ENCODE assay signal across 25 mouse cellular contexts in the genomic region with DNA sequence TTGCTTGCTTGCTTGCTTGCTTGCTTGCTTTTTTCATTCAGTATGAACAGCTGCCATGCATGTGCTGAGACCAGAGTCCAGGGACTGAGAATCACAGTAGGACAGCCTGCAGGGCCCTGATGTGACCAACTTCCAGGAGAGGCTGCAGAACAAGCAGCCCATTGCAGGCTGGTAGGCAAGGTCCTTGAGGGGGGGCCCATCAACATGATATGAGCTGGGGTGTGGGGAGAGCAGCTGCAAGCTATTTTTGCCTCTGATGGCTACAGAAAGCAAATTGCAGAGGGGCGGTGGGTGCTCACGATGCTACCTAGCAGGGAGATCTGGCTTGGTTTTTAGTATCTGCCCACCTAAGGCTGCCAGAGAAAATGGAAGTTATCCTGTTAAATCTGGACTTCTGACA. TPM values are rescaled to one million over a fixed set of nuclear protein-coding genes. Genes with fewer than 3 reads are reported as not detected.
DNase-seq lines count a peak whose midpoint lies in the region; ATAC-seq and TF ChIP-seq lines count a peak whose summit lies in the region.
"Had no signal": no experiment of that assay in that cellular context is flagged by ENCODE, and none has a peak within 500 bp of the region (broad histone marks: within the 10 kb centered on the region; RNA-seq: fewer than 3 reads in every experiment).

No protein-coding gene starts in this region.

- peak; percentile 42; the same call in 1 of the 2 replicates for ATAC-seq in limb, embryonic 14.5 days (ENCODE audit: low FRiP score, low read depth)
- ATAC-seq: forebrain, embryonic 15.5 days; intestine, postnatal 0 days; Patski had no signal

- intact Hi-C loops in gastrocnemius, adult 2 months (cut with DNase I), result loop anchor here (5.0 kb wide), 1 partner anchor 74 kb away; no protein-coding TSS in a partner anchor

- peak; percentile 64 for DNase-seq in gastrocnemius, adult 2 months
- no peak for DNase-seq in gastrocnemius, postnatal 10 days
- no peak for DNase-seq in limb, embryonic 14.5 days (ENCODE audit: low spot score)
- no peak for DNase-seq in limb, embryonic 10.5 days (ENCODE audit: low spot score)
- DNase-seq in skeletal muscle tissue, adult 2 months (ENCODE audit: low read depth, low spot score), result peak; percentile 71
- no peak for DNase-seq in cerebellum, postnatal 36 days
- DNase-seq: adrenal gland, postnatal 10 days; adrenal gland, postnatal 36 days; cerebellum, adult 18-20 months; cerebellum, adult 9-10 months; heart, adult 2 months; heart, postnatal 14 days; heart, postnatal 4 days had no signal

- H3K36me3 ChIP-seq in limb, embryonic 14.5 days (ENCODE audit: control insufficient read depth, insufficient read depth, low read length), result no peaks in the 10 kb centered on the region
- no peaks in the 10 kb centered on the region for H3K36me3 ChIP-seq in limb, embryonic 10.5 days
- H3K36me3 ChIP-seq: embryonic facial prominence, embryonic 12.5 days; embryonic facial prominence, embryonic 15.5 days; forebrain, embryonic 12.5 days; forebrain, embryonic 15.5 days; G1E; heart, embryonic 10.5 days; heart, embryonic 13.5 days had no signal

- H3K27ac ChIP-seq in gastrocnemius, adult 2 months, result peak overlapping the region; percentile 63
- H3K27ac ChIP-seq in limb, embryonic 14.5 days (replicated peaks; ENCODE audit: low read depth, low read length), result no peak overlapping the region
- H3K27ac ChIP-seq in limb, embryonic 10.5 days, result no peak overlapping the region
- H3K27ac ChIP-seq: embryonic facial prominence, embryonic 12.5 days; embryonic facial prominence, embryonic 15.5 days; forebrain, embryonic 12.5 days; forebrain, embryonic 15.5 days; heart, adult 2 months; heart, embryonic 10.5 days; heart, embryonic 13.5 days; hindbrain, embryonic 14.5 days had no signal

- no peak overlapping the region for H3K9ac ChIP-seq in limb, embryonic 14.5 days (ENCODE audit: low read depth, low read length, severe bottlenecking)
- H3K9ac ChIP-seq: embryonic facial prominence, embryonic 12.5 days; embryonic facial prominence, embryonic 15.5 days; forebrain, embryonic 12.5 days; forebrain, embryonic 15.5 days; heart, embryonic 13.5 days; hindbrain, embryonic 14.5 days had no signal

- H3K9me3 ChIP-seq in limb, embryonic 14.5 days (ENCODE audit: control insufficient read depth, low read length), result no peaks in the 10 kb centered on the region
- no peaks in the 10 kb centered on the region for H3K9me3 ChIP-seq in limb, embryonic 10.5 days (replicated peaks)
- H3K9me3 ChIP-seq: embryonic facial prominence, embryonic 12.5 days; embryonic facial prominence, embryonic 15.5 days; forebrain, embryonic 12.5 days; forebrain, embryonic 15.5 days; heart, embryonic 10.5 days had no signal

- TF ChIP-seq CTCF in gastrocnemius, adult 2 months (IDR thresholded peaks at IDR 0.05), result no peak

- no peaks in the 10 kb centered on the region for H3K4me1 ChIP-seq in limb, embryonic 14.5 days (ENCODE audit: control insufficient read depth, insufficient read depth, low read length)
- peaks cover 14% of the 10 kb centered on the region for H3K4me1 ChIP-seq in limb, embryonic 10.5 days

- no peak overlapping the region for H3K4me3 ChIP-seq in gastrocnemius, adult 2 months
- H3K4me3 ChIP-seq in limb, embryonic 14.5 days (replicated peaks; ENCODE audit: low read length), result no peak overlapping the region
- H3K4me3 ChIP-seq in limb, embryonic 10.5 days, result no peak overlapping the region
- H3K4me3 ChIP-seq: embryonic facial prominence, embryonic 12.5 days; embryonic facial prominence, embryonic 15.5 days; erythroblast, embryonic 14.5 days; forebrain, embryonic 12.5 days; forebrain, embryonic 15.5 days; heart, adult 2 months; heart, embryonic 10.5 days; heart, embryonic 13.5 days had no signal

- WGBS in limb, embryonic 14.5 days, result 93% methylated on average over 2 of the region's 2 CpGs
- WGBS in limb, embryonic 10.5 days, result 98% methylated on average over 2 of the region's 2 CpGs

- no peak for TF ChIP-seq POLR2A in limb, embryonic 14.5 days (IDR thresholded peaks at IDR 0.05; ENCODE audit: borderline replicate concordance, extremely low read depth, insufficient read depth, insufficient read length)

- H3K4me2 ChIP-seq in limb, embryonic 14.5 days (replicated peaks; ENCODE audit: low read depth, low read length, severe bottlenecking), result no peak overlapping the region
- H3K4me2 ChIP-seq: embryonic facial prominence, embryonic 12.5 days; embryonic facial prominence, embryonic 15.5 days; forebrain, embryonic 12.5 days; forebrain, embryonic 15.5 days; heart, embryonic 13.5 days; hindbrain, embryonic 14.5 days had no signal

- H3K27me3 ChIP-seq in limb, embryonic 14.5 days (ENCODE audit: control insufficient read depth, insufficient read depth, low read length), result no peaks in the 10 kb centered on the region
- H3K27me3 ChIP-seq in limb, embryonic 10.5 days (ENCODE audit: low read depth, poor library complexity, severe bottlenecking), result no peaks in the 10 kb centered on the region
- H3K27me3 ChIP-seq: CH12.LX; embryonic facial prominence, embryonic 12.5 days; embryonic facial prominence, embryonic 15.5 days; forebrain, embryonic 12.5 days; forebrain, embryonic 15.5 days; heart, embryonic 13.5 days; Patski had no signal

RNA-seq across cellular contexts. Expression of a gene that starts 21.6 kb away (rescaled TPM):
- total RNA-seq in gastrocnemius, adult 2 months (2021), result 100 to 1,000 TPM; 137 to 158 TPM
- total RNA-seq in gastrocnemius, postnatal 10 days (2021), result 100 to 1,000 TPM; 113 TPM
- polyA plus RNA-seq in limb, embryonic 14.5 days (2012; rRNA removed), result 125 TPM in 2 replicates
- polyA plus RNA-seq in limb, embryonic 14.5 days (2014; fragmentation: Nextera tagmentation; extraction: Ambion mirVana), result 120 and 128 TPM in 2 replicates
- 108 and 118 TPM in 2 replicates for polyA plus RNA-seq in limb, embryonic 10.5 days (2016; fragmentation: Nextera tagmentation; extraction: Ambion mirVana)

Comparison
In these comparisons a context has a peak if more than half of its experiments do, and no peak if none do; other contexts are left out.
1. DNase-seq: peak in gastrocnemius, adult 2 months (single experiment) and skeletal muscle tissue, adult 2 months (single experiment); none in gastrocnemius, postnatal 10 days (single experiment), limb, embryonic 14.5 days (single experiment), limb, embryonic 10.5 days (single experiment) and cerebellum, postnatal 36 days (0 of 2).